Mouse (Mus musculus) heart, embryonic 12.5 days (tissue): ENCODE data around the gene Gemin7. TPM values are rescaled to one million over a fixed set of nuclear protein-coding genes. Genes with fewer than 3 reads are reported as not detected.

ENCODE experiments used
- ATAC-seq: fragments of 200-750 bp; cut with Nextera tagmentation; 2 replicates; pipeline ENCODE4 v1.8.0; 2017; ENCODE audit warnings: moderate TSS enrichment, moderate library complexity; ENCODE audit not compliant: insufficient number of reproducible peaks, low FRiP score
- H3K27ac ChIP-seq: fragments of 300-500 bp; sonication (generic); 2 replicates; pipeline ENCODE4 v1.5.1; 2016; ENCODE audit warnings: mild to moderate bottlenecking, moderate library complexity; ENCODE audit not compliant: poor library complexity, severe bottlenecking
- H3K27me3 ChIP-seq: fragments of 300-500 bp; sonication (generic); replicated peaks from 2 replicates; pipeline ENCODE4 v1.6.1; 2016; ENCODE audit warnings: mild to moderate bottlenecking, moderate library complexity
- H3K36me3 ChIP-seq: fragments of 300-500 bp; sonication (generic); 2 replicates; pipeline ENCODE4 v1.6.1; 2016; ENCODE audit warnings: mild to moderate bottlenecking, moderate library complexity
- H3K4me1 ChIP-seq: fragments of 300-500 bp; sonication (generic); replicated peaks from 2 replicates; pipeline ENCODE4 v1.6.1; 2016; ENCODE audit warnings: mild to moderate bottlenecking
- H3K4me2 ChIP-seq: fragments of 300-500 bp; sonication (generic); 2 replicates; pipeline ENCODE4 v1.6.1; 2016; ENCODE audit warnings: mild to moderate bottlenecking, moderate library complexity
- H3K4me3 ChIP-seq: fragments of 300-500 bp; sonication (generic); 2 replicates; pipeline ENCODE4 v1.5.1; 2016; ENCODE audit warnings: mild to moderate bottlenecking
- H3K9ac ChIP-seq: fragments of 300-500 bp; sonication (generic); 2 replicates; pipeline ENCODE4 v1.6.1; 2016; ENCODE audit warnings: mild to moderate bottlenecking, moderate library complexity
- H3K9me3 ChIP-seq: fragments of 300-500 bp; sonication (generic); replicated peaks from 2 replicates; pipeline ENCODE4 v1.6.1; 2016; ENCODE audit warnings: mild to moderate bottlenecking, moderate library complexity
- WGBS: fragments of 180-500 bp; shearing (Covaris S2); methylation state at CpG from one replicate; pipeline ENCODE4 v1.1.7; 2016; 5-methylcytosine and 5-hydroxymethylcytosine counted together
- polyA plus RNA-seq: library from polyadenylated mRNA; unstranded; fragments of >200 nt; fragmentation: Nextera tagmentation; extraction: Ambion mirVana; gene quantifications from 2 replicates; pipeline ENCODE4 v1.2.1, GENCODE M21; 2016

The Gemin7 gene
- polyA plus RNA-seq, 1 experiment from 2014 or later = 121 TPM

GRCm38 (mm10) chr7:19603849-19604605 lies 26.6 kb upstream of the Gemin7 start, which contains the start of gene Clasrp:
Clasrp (minus strand) TSS chr7:19604486.
- Histone ChIP-seq H3K27ac (peak within 1 kb of the TSS; percentile 68), H3K27me3 (no peaks in the 10 kb centered on the region), H3K4me3 (peak within 1 kb of the TSS; percentile 94), H3K9me3 (no peaks in the 10 kb centered on the region), H3K36me3 (peaks cover 37% of the 10 kb centered on the region), H3K4me2 (peak within 1 kb of the TSS; percentile 89), H3K9ac (peak within 1 kb of the TSS; percentile 96), H3K4me1 (peaks cover 33% of the 10 kb centered on the region)
- WGBS = 1% methylated on average over 57 of the region's 57 CpGs
- peak; percentile 92 for ATAC-seq

- peak overlapping the region; percentile 94 for H3K4me3 ChIP-seq
Measured at GRCm38 (mm10) chr7:19603055-19603454, 25.7 kb upstream of the Gemin7 start.

DNA sequence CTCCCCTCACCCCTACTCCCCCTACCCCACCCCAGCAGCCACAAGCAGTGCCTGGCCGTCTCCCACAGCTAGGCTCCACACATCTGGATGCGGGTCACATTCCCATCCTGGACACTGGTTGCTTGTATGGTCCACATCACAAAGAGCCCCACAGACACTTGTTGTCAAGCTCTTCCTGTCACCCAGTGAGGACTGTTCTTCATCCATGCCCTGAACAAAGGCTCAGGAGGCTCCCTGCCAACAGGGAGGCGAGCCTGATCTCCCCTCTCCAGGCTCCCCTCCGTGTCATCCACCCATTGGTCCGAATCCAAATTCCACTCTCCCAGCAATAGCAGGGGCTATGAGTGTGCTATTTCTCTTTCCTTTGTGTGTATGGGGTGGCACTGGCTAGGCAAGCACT lies 23.2 kb upstream of the Gemin7 start:
- ATAC-seq = no peak
- Histone ChIP-seq H3K27ac (no peak overlapping the region), H3K27me3 (no peaks in the 10 kb centered on the region), H3K9me3 (no peaks in the 10 kb centered on the region), H3K4me1 (peaks cover 33% of the 10 kb centered on the region), H3K9ac (no peak overlapping the region), H3K4me3 (no peak overlapping the region), H3K4me2 (no peak overlapping the region), H3K36me3 (peaks cover 65% of the 10 kb centered on the region)
- WGBS = 72% methylated on average over 5 of the region's 5 CpGs

More at GRCm38 (mm10) chr7:19603055-19603454, 25.7 kb upstream of the Gemin7 start:
- no peak overlapping the region for H3K27ac ChIP-seq
- no peaks in the 10 kb centered on the region for H3K27me3 ChIP-seq
- peaks cover 47% of the 10 kb centered on the region for H3K36me3 ChIP-seq
- peak overlapping the region; percentile 89 for H3K4me2 ChIP-seq
- WGBS = 71% methylated on average over 12 of the region's 12 CpGs
- no peak for ATAC-seq
- H3K9me3 ChIP-seq = no peaks in the 10 kb centered on the region
- peak overlapping the region; percentile 96 for H3K9ac ChIP-seq
- peaks cover 33% of the 10 kb centered on the region for H3K4me1 ChIP-seq

- Histone ChIP-seq H3K4me3 (no peak overlapping the region), H3K9me3 (no peaks in the 10 kb centered on the region), H3K4me1 (no peaks in the 10 kb centered on the region), H3K27me3 (no peaks in the 10 kb centered on the region), H3K9ac (no peak overlapping the region), H3K36me3 (peaks cover 92% of the 10 kb centered on the region), H3K4me2 (no peak overlapping the region), H3K27ac (no peak overlapping the region)
- 78% methylated on average over 10 of the region's 10 CpGs for WGBS
- ATAC-seq = no peak
Measured at GRCm38 (mm10) chr7:19593061-19593730, 15.8 kb upstream of the Gemin7 start.

GRCm38 (mm10) chr7:19589917-19590316 lies 12.5 kb upstream of the Gemin7 start:
- Histone ChIP-seq H3K4me3 (no peak overlapping the region), H3K27me3 (no peaks in the 10 kb centered on the region), H3K9me3 (no peaks in the 10 kb centered on the region), H3K27ac (no peak overlapping the region), H3K9ac (peak overlapping the region; percentile 15; the same call in 1 of the 2 replicates), H3K36me3 (peaks cover 98% of the 10 kb centered on the region), H3K4me1 (peaks cover 15% of the 10 kb centered on the region), H3K4me2 (no peak overlapping the region)
- no peak for ATAC-seq
- 67% methylated on average over 3 of the region's 3 CpGs for WGBS

- 58% methylated on average over 3 of the region's 3 CpGs for WGBS
- ATAC-seq = no peak
- H3K4me1 ChIP-seq = peaks cover 15% of the 10 kb centered on the region
Measured at GRCm38 (mm10) chr7:19589207-19589606, 11.8 kb upstream of the Gemin7 start.

DNA sequence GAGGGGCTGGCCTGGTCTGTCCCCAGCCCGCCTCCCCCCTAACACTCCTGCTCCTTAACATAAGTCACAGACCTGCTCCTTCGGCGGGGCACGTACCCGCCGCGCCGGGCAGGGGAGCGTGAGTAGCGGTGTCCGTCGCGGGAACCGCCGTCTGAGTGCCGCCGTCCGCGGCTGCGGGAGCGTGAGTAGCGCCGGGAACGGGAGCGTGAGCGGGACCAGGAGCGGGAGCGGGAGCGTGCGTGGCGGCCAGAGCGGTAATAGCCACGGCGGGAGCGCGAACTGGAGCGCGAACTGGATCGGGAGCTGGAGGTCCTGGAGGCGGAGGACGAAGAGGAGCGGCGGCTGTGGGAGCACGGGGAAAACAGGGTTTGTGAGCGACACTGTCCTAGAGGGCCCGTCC lies 8.9 kb upstream of the Gemin7 start:
- peak overlapping the region; percentile 20; the same call in 1 of the 2 replicates for H3K9ac ChIP-seq
- no peak overlapping the region for H3K27ac ChIP-seq
- WGBS = 76% methylated on average over 46 of the region's 46 CpGs
- peaks cover 15% of the 10 kb centered on the region for H3K4me1 ChIP-seq
- ATAC-seq = no peak
- H3K4me3 ChIP-seq = no peak overlapping the region
- no peaks in the 10 kb centered on the region for H3K9me3 ChIP-seq
- peak overlapping the region; percentile 22; the same call in 1 of the 2 replicates for H3K4me2 ChIP-seq
- peaks cover 99% of the 10 kb centered on the region for H3K36me3 ChIP-seq
- no peaks in the 10 kb centered on the region for H3K27me3 ChIP-seq

More at GRCm38 (mm10) chr7:19589207-19589606, 11.8 kb upstream of the Gemin7 start:
- no peaks in the 10 kb centered on the region for H3K27me3 ChIP-seq
- H3K36me3 ChIP-seq = peaks cover 99% of the 10 kb centered on the region
- H3K4me3 ChIP-seq = no peak overlapping the region
- no peak overlapping the region for H3K9ac ChIP-seq
- no peak overlapping the region for H3K27ac ChIP-seq
- H3K4me2 ChIP-seq = no peak overlapping the region
- no peaks in the 10 kb centered on the region for H3K9me3 ChIP-seq

GRCm38 (mm10) chr7:19580634-19581033 lies 3.2 kb upstream of the Gemin7 start:
- ATAC-seq = no peak
- Histone ChIP-seq H3K27ac (no peak overlapping the region), H3K27me3 (peaks cover 41% of the 10 kb centered on the region), H3K9ac (no peak overlapping the region), H3K9me3 (no peaks in the 10 kb centered on the region), H3K4me2 (no peak overlapping the region), H3K4me3 (no peak overlapping the region), H3K36me3 (peaks cover 62% of the 10 kb centered on the region), H3K4me1 (peaks cover 20% of the 10 kb centered on the region)
- 84% methylated on average over 8 of the region's 8 CpGs for WGBS

GRCm38 (mm10) chr7:19579751-19580150 lies 2.4 kb upstream of the Gemin7 start:
- H3K4me3 ChIP-seq = no peak overlapping the region
- no peaks in the 10 kb centered on the region for H3K9me3 ChIP-seq
- no peak overlapping the region for H3K27ac ChIP-seq
- H3K4me2 ChIP-seq = no peak overlapping the region
- H3K36me3 ChIP-seq = peaks cover 53% of the 10 kb centered on the region
- no peak overlapping the region for H3K9ac ChIP-seq
- 85% methylated on average over 10 of the region's 10 CpGs for WGBS
- ATAC-seq = no peak
- H3K4me1 ChIP-seq = peaks cover 13% of the 10 kb centered on the region
- H3K27me3 ChIP-seq = peaks cover 49% of the 10 kb centered on the region

DNA sequence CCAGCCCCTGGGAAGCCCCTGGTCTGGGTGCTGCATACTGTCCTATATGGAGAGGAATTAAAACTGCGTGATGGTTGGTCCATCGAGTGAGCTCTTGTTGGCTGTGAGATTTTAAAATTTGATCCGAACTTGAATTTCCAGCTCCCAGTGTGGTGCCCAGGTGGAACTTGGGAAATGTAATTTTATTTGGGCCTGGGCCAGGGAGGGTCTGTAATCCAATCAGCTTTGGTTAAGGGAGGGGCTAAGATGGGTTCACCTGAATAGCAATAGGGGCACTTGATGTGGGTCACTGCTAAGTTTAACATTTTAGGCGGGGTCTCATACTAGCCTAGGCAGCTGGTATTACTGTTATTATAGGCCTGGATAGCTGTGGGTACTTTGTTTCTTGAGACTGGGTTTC lies 1.0 kb upstream of the Gemin7 start:
- ATAC-seq = no peak
- Histone ChIP-seq H3K27ac (no peak overlapping the region), H3K36me3 (peaks cover 40% of the 10 kb centered on the region), H3K4me2 (no peak overlapping the region), H3K9ac (no peak overlapping the region), H3K4me3 (no peak overlapping the region), H3K27me3 (peaks cover 50% of the 10 kb centered on the region), H3K9me3 (no peaks in the 10 kb centered on the region), H3K4me1 (peaks cover 17% of the 10 kb centered on the region)
- 51% methylated on average over 4 of the region's 4 CpGs for WGBS

- Histone ChIP-seq H3K4me2 (peak overlapping the region; percentile 76), H3K27ac (no peak overlapping the region), H3K4me3 (peak overlapping the region; percentile 43), H3K36me3 (peaks cover 35% of the 10 kb centered on the region), H3K9ac (peak overlapping the region; percentile 64; the same call in 1 of the 2 replicates), H3K27me3 (peaks cover 50% of the 10 kb centered on the region), H3K4me1 (peaks cover 17% of the 10 kb centered on the region), H3K9me3 (no peaks in the 10 kb centered on the region)
- 13% methylated on average over 10 of the region's 10 CpGs for WGBS
- no peak for ATAC-seq
Measured at GRCm38 (mm10) chr7:19577877-19578414, 551 bp upstream of the Gemin7 start.
